Mouse (Mus musculus) hindbrain, embryonic 11.5 days (tissue): ENCODE results near the gene Tmem81. TPM values are rescaled to one million over a fixed set of nuclear protein-coding genes. Genes with fewer than 3 reads are reported as not detected.

ENCODE experiments used
- ATAC-seq: fragments of 200-750 bp; cut with Nextera tagmentation; 2 replicates; pipeline ENCODE4 v1.8.0; 2017; ENCODE audit warnings: mild to moderate bottlenecking, moderate TSS enrichment, moderate library complexity; ENCODE audit not compliant: low FRiP score
- DNase-seq: peaks from one replicate; pipeline ENCODE4 v3.0.0-alpha.2; 2015; ENCODE audit warnings: low spot score
- H3K27ac ChIP-seq: fragments of 300-500 bp; sonication (generic); 2 replicates; pipeline ENCODE4 v1.5.1; 2014; ENCODE audit warnings: mild to moderate bottlenecking, low read depth, low read length
- H3K27me3 ChIP-seq: fragments of 300-500 bp; sonication (generic); 2 replicates; pipeline ENCODE4 v1.6.1; 2014; ENCODE audit warnings: mild to moderate bottlenecking, low read length, moderate library complexity, mixed read lengths; ENCODE audit not compliant: control insufficient read depth, insufficient read depth
- H3K36me3 ChIP-seq: fragments of 300-500 bp; sonication (generic); 2 replicates; pipeline ENCODE4 v1.6.1; 2014; ENCODE audit warnings: mild to moderate bottlenecking, low read length, moderate library complexity, mixed read lengths; ENCODE audit not compliant: control insufficient read depth, insufficient read depth
- H3K4me1 ChIP-seq: fragments of 300-500 bp; sonication (generic); replicated peaks from 2 replicates; pipeline ENCODE4 v1.6.1; 2014; ENCODE audit warnings: low read length, mixed read lengths; ENCODE audit not compliant: control insufficient read depth, insufficient read depth
- H3K4me2 ChIP-seq: fragments of 300-500 bp; sonication (generic); replicated peaks from 2 replicates; pipeline ENCODE4 v1.6.1; 2014; ENCODE audit warnings: mild to moderate bottlenecking, low read depth, low read length
- H3K4me3 ChIP-seq: fragments of 300-500 bp; sonication (generic); 2 replicates; pipeline ENCODE4 v1.5.1; 2014; ENCODE audit warnings: low read depth, low read length
- H3K9ac ChIP-seq: fragments of 300-500 bp; sonication (generic); 2 replicates; pipeline ENCODE4 v1.6.1; 2014; ENCODE audit warnings: low read depth, low read length
- H3K9me3 ChIP-seq: fragments of 300-500 bp; sonication (generic); 2 replicates; pipeline ENCODE4 v1.6.1; 2016; ENCODE audit warnings: low read length; ENCODE audit not compliant: control insufficient read depth
- WGBS: fragments of 180-500 bp; shearing (Covaris S2); extraction: QIAGEN DNeasy Blood & Tissue Kit; methylation state at CpG from one replicate; pipeline ENCODE4 v1.1.7; 2014; 5-methylcytosine and 5-hydroxymethylcytosine counted together
- polyA plus RNA-seq: library from polyadenylated mRNA; unstranded; fragments of >200 nt; fragmentation: Nextera tagmentation; extraction: Ambion mirVana; gene quantifications from 2 replicates; pipeline ENCODE4 v1.2.1, GENCODE M21; 2014

Gene Tmem81
- polyA plus RNA-seq, 1 experiment from 2014 or later: 1.3 TPM

- ATAC-seq: no peak
- WGBS: 77% methylated on average over 5 of the region's 5 CpGs
- no peak for DNase-seq
- Histone ChIP-seq H3K27me3 (peaks cover 16% of the 10 kb centered on the region), H3K27ac (no peak overlapping the region), H3K36me3 (no peaks in the 10 kb centered on the region), H3K9ac (no peak overlapping the region), H3K4me2 (no peak overlapping the region), H3K4me1 (peaks cover 7% of the 10 kb centered on the region; the same call in 1 of the 2 replicates), H3K4me3 (no peak overlapping the region), H3K9me3 (no peaks in the 10 kb centered on the region)
Observed at GRCm38 (mm10) chr1:132537736-132538135, 31.7 kb downstream of the Tmem81 start.

- Histone ChIP-seq H3K27me3 (peaks cover 26% of the 10 kb centered on the region), H3K4me2 (peak overlapping the region; percentile 56), H3K9ac (peak overlapping the region; percentile 71; the same call in 1 of the 2 replicates), H3K9me3 (no peaks in the 10 kb centered on the region), H3K4me1 (peaks cover 5% of the 10 kb centered on the region; the same call in 1 of the 2 replicates), H3K36me3 (no peaks in the 10 kb centered on the region), H3K4me3 (peak overlapping the region; percentile 42), H3K27ac (no peak overlapping the region)
- WGBS: 61% methylated on average over 7 of the region's 7 CpGs
- no peak for ATAC-seq
- no peak for DNase-seq
Observed at GRCm38 (mm10) chr1:132540701-132541100, 34.7 kb downstream of the Tmem81 start.

- Histone ChIP-seq H3K36me3 (no peaks in the 10 kb centered on the region), H3K27ac (no peak overlapping the region), H3K27me3 (peaks cover 26% of the 10 kb centered on the region), H3K4me1 (peaks cover 5% of the 10 kb centered on the region; the same call in 1 of the 2 replicates), H3K4me3 (peak overlapping the region; percentile 42), H3K9me3 (no peaks in the 10 kb centered on the region), H3K4me2 (peak overlapping the region; percentile 56), H3K9ac (peak overlapping the region; percentile 71)
- WGBS: 4% methylated on average over 14 of the region's 14 CpGs
- ATAC-seq: no peak
- DNase-seq: peak; percentile 41
Observed at GRCm38 (mm10) chr1:132541171-132541823, 35.3 kb downstream of the Tmem81 start.

- ATAC-seq: peak; percentile 26; the same call in 1 of the 2 replicates
- no peaks in the 10 kb centered on the region for H3K9me3 ChIP-seq
- H3K4me3 ChIP-seq: peak overlapping the region; percentile 42
- H3K4me2 ChIP-seq: peak overlapping the region; percentile 56
- H3K9ac ChIP-seq: peak overlapping the region; percentile 71
- H3K27me3 ChIP-seq: peaks cover 26% of the 10 kb centered on the region
- 11% methylated on average over 5 of the region's 5 CpGs for WGBS
- peak overlapping the region; percentile 75; the same call in 1 of the 2 replicates for H3K27ac ChIP-seq
- no peaks in the 10 kb centered on the region for H3K36me3 ChIP-seq
- no peak for DNase-seq
- peaks cover 5% of the 10 kb centered on the region; the same call in 1 of the 2 replicates for H3K4me1 ChIP-seq
Observed at GRCm38 (mm10) chr1:132541824-132542599, 36.0 kb downstream of the Tmem81 start.

DNA sequence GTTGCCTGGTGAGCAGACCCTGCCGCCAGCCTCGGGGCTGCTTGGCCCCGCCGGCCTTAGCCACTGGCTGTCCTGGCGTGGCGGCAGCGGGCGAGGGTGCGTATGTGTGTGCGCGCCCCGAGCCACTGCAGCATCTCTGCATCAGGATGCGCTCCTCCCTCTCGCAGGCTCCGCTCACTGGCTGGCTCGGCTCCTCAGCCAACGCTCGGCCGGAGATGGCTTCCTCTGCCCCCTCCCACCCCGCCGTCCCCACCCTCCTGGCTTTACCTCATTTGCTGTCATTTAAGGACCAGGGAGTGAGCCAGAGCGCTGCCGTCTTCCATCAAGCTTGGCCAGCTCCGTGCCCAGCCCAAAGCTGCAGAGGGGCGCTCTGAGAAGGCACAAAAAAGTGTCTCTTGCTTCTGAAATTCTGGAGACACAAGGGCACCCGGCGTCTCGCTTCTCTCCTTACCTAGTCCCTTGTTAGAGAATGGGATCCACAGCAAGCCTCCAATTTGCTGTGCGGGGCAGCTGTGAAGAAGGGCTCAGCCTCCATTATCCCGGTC lies 36.8 kb downstream of the Tmem81 start, which contains the start of gene Cntn2:
Gene Cntn2, minus strand, starts transcription at position 495 of the 545 bp plus-strand sequence.
- no peaks in the 10 kb centered on the region for H3K9me3 ChIP-seq
- no peaks in the 10 kb centered on the region for H3K36me3 ChIP-seq
- peaks cover 5% of the 10 kb centered on the region; the same call in 1 of the 2 replicates for H3K4me1 ChIP-seq
- WGBS: 1% methylated on average over 30 of the region's 30 CpGs
- ATAC-seq (peak; percentile 75), DNase-seq (peak; percentile 71)
- H3K4me2 ChIP-seq: peak within 1 kb of the TSS; percentile 56
- peak within 1 kb of the TSS; percentile 75 for H3K27ac ChIP-seq
- H3K4me3 ChIP-seq: peak within 1 kb of the TSS; percentile 42
- peak within 1 kb of the TSS; percentile 71 for H3K9ac ChIP-seq
- peaks cover 26% of the 10 kb centered on the region for H3K27me3 ChIP-seq

DNA sequence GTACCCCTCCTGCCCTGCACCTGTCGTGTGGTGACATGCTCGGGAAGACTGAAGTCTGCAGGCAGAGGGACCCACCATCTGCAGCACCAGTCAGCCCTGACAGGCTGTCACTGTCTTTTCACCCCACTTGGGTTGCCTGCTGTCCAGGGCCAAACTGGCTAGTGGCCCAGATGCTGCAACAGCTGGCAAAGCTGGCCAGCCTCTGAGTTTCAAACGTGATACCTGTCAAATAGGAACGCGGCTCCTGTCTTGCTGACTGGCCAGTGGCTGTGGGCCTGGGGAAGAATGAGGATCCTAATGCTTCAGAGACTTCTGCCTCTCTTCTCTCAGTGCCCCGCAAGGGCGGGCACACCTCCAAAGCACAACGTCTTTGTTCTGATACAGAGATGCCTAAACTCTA lies 37.8 kb downstream of the Tmem81 start:
- no peak overlapping the region for H3K9ac ChIP-seq
- no peaks in the 10 kb centered on the region for H3K36me3 ChIP-seq
- WGBS: 69% methylated on average over 8 of the region's 8 CpGs
- no peak overlapping the region for H3K4me2 ChIP-seq
- no peak for ATAC-seq
- H3K27ac ChIP-seq: 0 out of 2 replicates have a peak overlapping the region, but pooled peaks have one; percentile 42
- peaks cover 5% of the 10 kb centered on the region; the same call in 1 of the 2 replicates for H3K4me1 ChIP-seq
- no peak overlapping the region for H3K4me3 ChIP-seq
- no peaks in the 10 kb centered on the region for H3K9me3 ChIP-seq
- DNase-seq: no peak
- peaks cover 26% of the 10 kb centered on the region for H3K27me3 ChIP-seq

GRCm38 (mm10) chr1:132557901-132558631 lies 52.0 kb downstream of the Tmem81 start:
- H3K9ac ChIP-seq: no peak overlapping the region
- no peaks in the 10 kb centered on the region for H3K27me3 ChIP-seq
- 20% methylated on average over 9 of the region's 9 CpGs for WGBS
- H3K9me3 ChIP-seq: no peaks in the 10 kb centered on the region
- H3K36me3 ChIP-seq: no peaks in the 10 kb centered on the region
- no peak overlapping the region for H3K4me3 ChIP-seq
- H3K27ac ChIP-seq: peak overlapping the region; percentile 90
- H3K4me1 ChIP-seq: peaks cover 25% of the 10 kb centered on the region
- no peak overlapping the region for H3K4me2 ChIP-seq
- ATAC-seq (peak; percentile 66), DNase-seq (peak; percentile 71)
